Mouse (Mus musculus): ENCODE measurements at regions not wholly inside any gene's neighbourhood (a gene's known extent, or its start where the extent isn't known, plus 50 kb on each side); places are given as distances from the start of the nearest gene placed in this dataset.
"Not testable (repeated sequence)": the region's sequence is repeated elsewhere in the genome, so short reads cannot be mapped to it uniquely, and the experiment has no call there.

DNA sequence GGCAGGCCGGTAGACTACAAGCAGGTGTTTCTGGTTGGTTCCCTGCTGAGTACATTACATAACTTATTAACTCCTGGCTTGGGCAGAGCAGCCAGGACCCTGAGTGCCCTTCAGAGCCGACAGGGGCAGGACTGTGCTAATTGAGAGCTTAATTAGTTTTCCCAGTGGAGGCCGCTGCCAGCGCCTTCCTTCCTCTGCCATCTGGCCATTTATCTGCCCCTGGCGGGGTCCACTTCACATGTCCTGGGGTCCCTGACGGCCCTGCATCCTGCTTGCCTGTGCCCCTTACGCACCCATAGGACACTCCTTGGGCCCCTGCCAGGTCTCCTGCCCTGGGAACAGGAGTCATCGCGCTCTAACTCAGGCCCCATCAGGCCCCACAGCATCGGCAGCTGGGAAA lies 87.4 kb upstream of the Lemd2 start:
- DNase-seq (ENCODE audit: low read depth, low spot score), result no peak
- 89% methylated on average over 10 of the region's 10 CpGs for WGBS

DNA sequence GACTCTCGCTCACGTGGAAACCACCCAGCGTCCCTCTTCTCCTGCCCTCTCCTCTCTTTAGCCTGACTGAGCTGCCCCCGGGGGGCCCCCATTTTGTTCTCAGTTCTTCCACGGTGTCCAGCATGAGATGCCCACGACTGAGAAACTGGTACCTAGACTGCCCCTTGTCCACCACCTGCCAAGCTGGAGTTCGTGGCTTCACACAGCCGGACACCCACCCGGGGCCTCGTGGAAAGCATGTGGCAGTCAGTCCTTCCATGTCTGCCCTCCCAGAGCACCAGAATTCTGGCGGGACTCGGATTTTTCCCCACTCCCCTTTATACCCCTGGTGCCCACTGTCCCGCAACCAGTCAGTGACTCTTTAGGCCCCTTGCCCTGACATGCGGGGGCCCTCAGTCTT lies 86.9 kb upstream of the Lemd2 start:
- no peak for DNase-seq (ENCODE audit: low read depth, low spot score)
- 92% methylated on average over 14 of the region's 14 CpGs for WGBS

DNA sequence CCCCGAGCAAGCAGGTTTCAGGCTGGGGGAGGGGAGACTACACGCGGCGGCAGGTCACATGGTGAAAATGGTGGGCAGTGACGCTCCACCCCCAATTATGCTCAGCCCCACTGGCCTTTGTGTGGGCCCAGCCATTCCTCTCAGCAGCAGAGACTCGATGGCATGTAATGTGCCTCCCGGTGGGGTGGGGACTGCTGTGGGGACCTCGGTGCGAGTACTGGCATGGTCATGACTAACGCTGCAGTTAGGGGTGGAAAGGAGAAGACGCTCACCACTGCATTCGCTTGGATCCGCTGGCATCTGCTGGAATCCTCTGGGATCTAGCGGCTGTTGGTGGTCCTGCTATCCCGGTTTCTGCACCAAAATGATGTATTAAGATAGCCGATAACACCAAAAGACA lies 86.0 kb upstream of the Lemd2 start:
- DNase-seq (ENCODE audit: low read depth, low spot score), result no peak
- WGBS, result 97% methylated on average over 16 of the region's 16 CpGs

DNA sequence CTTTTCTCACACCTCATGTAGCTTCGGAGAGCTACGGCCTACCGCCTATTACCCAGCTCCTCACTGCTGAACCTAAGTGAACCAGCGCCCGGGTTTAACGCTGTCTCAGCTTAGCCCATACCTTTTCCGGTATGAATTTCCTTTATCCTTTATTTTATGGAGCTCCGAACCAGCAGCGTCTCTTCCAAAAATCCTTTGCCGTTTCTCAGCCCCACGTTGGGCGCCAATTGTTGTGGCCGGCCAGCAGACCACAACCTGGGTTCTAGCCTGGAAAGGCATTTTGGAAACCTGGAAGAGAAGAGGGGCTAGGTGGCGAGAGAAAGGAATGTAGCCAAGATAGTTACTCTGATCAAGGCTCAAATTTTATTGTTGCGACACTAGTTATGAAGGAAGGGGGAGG lies 85.5 kb upstream of the Lemd2 start:
- not testable (repeated sequence) for DNase-seq (ENCODE audit: low read depth, low spot score)
- WGBS, result 96% methylated on average over 14 of the region's 15 CpGs

DNA sequence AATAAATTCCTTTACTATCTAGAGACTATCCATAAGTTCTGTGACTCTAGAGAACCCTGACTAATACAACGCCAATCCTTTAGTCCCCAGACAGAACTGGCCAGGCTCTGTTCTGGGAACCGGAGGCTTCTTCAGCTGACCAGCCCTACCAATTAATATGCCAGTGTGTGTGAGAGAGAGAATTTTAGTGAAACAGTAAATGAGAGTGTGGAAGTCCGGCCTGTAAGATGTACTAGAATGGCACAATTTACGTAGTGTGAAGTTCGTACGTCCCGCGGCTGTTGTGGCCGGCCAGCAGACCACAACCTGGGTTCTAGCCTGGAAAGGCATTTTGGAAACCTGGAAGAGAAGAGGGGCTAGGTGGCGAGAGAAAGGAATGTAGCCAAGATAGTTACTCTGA lies 83.7 kb upstream of the Lemd2 start:
- WGBS, result 95% methylated on average over 10 of the region's 10 CpGs
- DNase-seq (ENCODE audit: low read depth, low spot score), result not testable (repeated sequence)

DNA sequence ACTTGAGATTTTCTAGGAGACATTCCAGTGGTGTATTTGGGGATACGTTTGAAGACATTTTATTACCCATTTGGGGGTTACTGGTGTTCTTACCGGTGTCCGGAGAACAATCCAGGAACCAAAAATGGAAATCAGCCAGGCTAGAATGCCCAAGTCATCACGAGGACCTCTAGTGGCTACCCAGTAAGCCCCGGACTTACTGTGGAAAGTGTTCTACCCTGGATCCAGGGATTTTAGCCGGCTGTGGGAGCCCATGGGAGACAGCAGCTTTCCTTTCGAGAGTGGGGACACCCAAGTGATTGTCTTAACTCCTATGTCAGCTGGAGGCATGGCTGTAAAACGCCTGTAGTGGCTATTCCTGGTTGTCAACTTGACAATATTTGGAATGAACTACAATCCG lies 77.0 kb upstream of the Lemd2 start:
- no peak for DNase-seq (ENCODE audit: low read depth, low spot score)
- 65% methylated on average over 9 of the region's 9 CpGs for WGBS

DNA sequence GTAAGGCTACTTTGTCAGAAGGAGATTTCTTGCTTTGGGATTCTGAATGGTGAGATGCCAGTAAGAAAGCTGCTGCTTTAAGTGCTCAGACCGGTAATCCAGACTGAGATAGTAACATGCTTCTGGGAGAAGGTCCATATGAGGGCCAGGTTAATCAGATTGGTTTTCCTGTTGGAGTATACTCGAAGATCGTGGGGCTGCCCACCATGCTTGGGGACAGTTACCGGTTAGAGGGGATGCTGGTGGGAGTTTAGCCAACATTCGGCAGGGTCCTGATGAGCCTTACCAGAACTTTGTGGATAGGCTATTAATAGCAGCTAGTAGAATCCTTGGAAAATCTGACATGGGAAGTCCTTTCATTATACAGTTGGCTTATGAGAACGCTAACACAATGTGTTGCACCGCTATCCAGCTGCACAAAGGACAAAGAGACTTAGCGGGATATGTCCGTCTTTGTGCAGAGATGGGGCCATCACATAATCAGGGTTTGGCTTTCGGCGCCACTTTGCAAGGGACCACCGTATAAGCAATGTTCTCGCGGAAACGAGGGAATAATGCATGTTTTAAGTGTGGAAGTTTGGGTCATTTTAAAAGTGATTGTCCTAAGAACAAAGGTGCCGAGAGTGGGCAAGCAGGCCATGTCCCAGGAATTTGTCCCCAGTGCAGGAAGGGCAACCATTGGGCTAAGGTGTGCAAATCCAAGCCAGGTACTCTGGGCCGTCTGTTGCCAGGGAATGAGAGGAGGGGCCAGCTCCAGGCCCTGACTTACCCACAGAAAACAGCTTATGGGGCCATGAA lies 75.4 kb upstream of the Lemd2 start:
- not testable (repeated sequence) for DNase-seq (ENCODE audit: low read depth, low spot score)
- WGBS, result 91% methylated on average over 17 of the region's 17 CpGs

DNA sequence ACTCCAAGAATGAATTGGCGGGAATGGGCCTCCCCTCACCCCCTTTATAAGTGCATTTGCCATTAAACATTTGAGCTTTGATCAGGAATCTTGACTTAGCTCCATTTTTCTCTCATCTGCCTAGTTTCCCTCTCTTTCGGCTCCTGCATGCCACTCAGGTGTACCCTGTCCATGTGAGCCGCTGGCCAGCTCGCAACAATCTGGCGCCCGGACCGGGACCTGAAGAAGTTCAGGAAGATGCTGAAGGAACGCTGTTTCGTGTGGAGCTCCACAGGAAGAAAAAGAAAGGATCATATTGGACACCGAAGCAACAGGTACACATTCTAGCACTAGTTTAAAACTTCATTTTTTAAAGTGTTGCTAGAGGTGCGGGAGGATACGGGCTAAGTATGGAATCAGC lies 73.5 kb upstream of the Lemd2 start:
- DNase-seq (ENCODE audit: low read depth, low spot score), result not testable (repeated sequence)
- 97% methylated on average over 12 of the region's 12 CpGs for WGBS

DNA sequence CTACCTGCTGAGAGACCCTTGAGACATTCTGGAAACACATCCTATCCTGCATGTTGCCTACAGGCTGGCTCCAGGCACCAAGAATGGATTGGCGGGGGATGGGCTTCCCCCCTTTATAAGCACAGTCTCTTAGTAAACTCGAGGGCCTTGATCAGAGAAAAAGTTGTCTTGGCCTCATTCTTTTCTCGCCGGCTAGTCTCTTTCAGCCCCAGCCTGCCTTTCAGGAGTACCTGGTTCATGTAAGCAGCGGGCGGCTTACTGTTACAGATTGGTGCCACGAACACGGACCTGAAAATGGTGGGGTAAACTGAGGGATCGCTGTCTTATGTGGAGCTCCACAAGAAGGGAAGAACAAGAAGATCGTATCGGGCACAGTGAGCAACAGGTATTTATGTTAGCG lies 67.5 kb upstream of the Lemd2 start:
- WGBS, result 89% methylated on average over 12 of the region's 12 CpGs
- DNase-seq (ENCODE audit: low read depth, low spot score), result not testable (repeated sequence)

DNA sequence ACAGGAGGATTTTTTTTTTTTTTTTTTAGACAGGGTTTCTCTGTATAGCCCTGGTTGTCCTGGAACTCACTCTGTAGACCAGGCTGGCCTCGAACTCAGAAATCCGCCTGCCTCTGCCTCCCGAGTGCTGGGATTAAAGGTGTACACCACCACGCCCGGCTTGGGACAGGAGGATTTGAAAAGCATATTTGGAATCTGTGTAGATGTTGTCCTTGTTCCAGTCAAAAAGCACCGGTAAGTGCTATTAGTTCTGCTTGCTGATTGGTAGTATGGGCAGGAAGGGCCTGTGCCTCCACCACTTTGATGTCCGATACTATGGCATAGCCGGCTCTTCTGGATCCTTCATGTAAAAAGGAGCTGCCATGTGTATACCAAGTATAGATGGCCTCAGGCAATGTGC lies 66.5 kb upstream of the Lemd2 start:
- not testable (repeated sequence) for DNase-seq (ENCODE audit: low read depth, low spot score)

DNA sequence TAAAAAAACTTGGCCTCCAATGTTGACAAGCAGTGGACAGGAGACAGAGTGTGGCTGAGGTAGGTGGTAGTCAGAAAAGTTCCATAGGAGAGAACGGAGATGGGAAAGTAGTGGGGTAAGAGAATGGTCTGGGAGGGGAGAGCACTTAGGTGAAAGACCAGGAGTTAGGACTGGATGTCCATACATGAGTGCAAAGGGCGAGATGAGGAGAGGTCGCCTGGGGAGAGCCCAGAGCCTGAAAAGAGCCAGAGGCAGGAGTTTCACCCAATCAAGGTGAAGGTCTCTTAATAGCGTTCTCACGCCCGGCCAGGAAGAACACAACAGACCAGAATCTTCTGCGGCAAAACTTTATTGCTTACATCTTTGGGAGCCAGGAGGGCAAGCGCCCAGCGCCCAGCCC lies 60.3 kb upstream of the Lemd2 start:
- WGBS, result 94% methylated on average over 8 of the region's 9 CpGs
- DNase-seq (ENCODE audit: low read depth, low spot score), result not testable (repeated sequence)

More for the DNA sequence above, 66.5 kb upstream of the Lemd2 start:
- 96% methylated on average over 8 of the region's 8 CpGs for WGBS

DNA sequence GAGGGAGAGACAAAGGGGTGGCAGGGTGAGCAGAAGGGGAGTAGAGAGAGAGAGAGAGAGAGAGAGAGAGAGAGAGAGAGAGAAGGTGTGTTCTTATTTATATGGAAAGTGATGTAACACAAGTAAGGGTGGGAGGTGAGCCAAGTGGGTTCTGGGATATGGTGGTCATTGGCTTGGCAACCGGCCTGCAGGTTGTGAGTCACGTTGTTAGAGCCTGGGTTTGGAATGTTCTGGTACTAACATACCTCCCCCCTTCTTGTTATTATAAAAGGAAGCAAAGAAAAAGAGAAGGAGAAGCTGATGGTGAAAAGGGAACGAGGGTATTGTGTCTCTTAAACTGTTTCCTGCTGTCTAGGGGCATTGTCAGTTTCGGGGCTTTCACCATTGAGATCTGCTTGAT lies 58.3 kb upstream of the Lemd2 start:
- DNase-seq (ENCODE audit: low read depth, low spot score), result no peak
- WGBS, result 53% methylated on average over 4 of the region's 4 CpGs

DNA sequence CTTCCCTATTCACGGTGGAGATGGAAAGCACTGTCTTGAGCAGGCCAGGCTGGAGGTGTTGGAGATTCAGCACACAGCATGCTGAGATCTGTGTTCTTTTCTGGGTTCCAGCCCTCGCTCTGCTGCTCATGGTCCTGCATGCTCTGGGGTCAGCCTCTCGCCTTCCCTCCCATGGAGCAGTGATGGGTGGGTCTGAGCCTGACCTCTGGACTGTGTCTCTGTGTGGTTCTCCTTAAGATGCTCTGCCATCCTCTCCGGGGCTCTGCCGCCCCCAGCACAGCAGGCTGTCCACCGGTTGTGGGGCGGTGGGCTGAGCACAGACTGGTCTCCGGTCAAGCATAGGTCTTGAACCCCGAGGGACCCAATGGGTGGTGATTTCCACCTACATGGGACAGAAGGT lies 57.7 kb upstream of the Lemd2 start:
- 91% methylated on average over 9 of the region's 9 CpGs for WGBS
- no peak for DNase-seq (ENCODE audit: low read depth, low spot score)

DNA sequence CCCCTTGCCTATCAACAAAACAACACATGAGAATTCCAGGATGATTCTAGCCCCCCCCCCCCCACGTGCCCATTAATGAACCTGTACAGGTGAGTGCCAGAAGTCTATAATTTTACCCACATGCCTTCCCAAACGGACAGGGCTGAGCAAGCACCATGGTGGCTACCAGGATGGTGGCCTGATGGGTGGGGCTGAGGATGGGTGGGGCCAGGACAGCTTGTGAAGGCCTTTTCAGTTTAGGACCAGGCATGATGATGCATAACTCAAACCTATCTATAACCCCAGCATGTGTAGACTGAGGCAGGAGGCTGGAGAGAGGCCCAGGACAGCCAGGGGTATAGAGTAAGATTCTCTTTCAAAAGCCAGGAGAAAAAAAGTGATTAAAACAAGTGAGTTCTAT lies 57.0 kb upstream of the Lemd2 start:
- WGBS, result 62% methylated on average over 2 of the region's 2 CpGs
- no peak for DNase-seq (ENCODE audit: low read depth, low spot score)

DNA sequence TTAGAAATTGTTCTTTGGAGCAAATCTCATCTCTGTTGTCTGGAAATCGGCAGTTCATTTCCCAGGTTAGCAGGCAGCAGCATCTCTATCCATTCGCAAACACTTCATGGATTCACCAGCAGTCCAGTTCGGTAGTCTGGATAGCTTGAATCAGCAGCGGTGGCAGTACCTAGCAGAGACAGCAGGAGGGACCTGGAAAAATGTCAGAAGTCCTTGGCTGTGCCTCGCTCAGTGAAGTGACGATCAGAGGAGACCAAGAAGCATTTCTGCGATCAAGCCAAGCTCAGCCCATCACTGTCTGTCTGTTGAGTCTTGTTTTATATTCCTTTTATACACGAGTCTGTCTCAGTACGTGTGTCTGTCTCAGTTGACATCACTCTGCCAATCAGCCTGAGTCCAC lies 55.8 kb upstream of the Lemd2 start:
- 87% methylated on average over 9 of the region's 9 CpGs for whole genome bisulfite sequencing
- no peak for DNase-seq (ENCODE audit: low read depth, low spot score)

DNA sequence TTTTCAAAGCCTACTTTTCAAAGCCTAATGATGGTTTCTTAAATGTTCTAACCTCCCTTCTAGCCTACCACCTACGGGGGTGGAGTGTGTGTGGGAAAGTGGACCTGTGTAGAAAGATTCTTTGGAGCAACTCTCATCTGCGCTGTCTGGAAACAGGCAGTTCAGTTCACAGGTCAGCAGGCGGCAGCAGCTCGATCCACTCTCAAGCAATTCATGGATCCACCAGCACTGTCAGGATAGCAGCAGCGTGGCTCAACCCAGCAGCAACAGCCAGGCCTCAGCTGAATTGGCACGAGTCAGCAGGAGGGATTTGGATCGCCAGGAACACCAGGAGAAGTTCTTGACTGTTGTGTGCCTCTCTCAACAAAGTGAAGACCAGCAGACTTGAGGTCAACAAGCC lies 53.1 kb upstream of the Lemd2 start:
- no peak for DNase-seq (ENCODE audit: low read depth, low spot score)
- WGBS, result 33% methylated on average over 7 of the region's 7 CpGs

DNA sequence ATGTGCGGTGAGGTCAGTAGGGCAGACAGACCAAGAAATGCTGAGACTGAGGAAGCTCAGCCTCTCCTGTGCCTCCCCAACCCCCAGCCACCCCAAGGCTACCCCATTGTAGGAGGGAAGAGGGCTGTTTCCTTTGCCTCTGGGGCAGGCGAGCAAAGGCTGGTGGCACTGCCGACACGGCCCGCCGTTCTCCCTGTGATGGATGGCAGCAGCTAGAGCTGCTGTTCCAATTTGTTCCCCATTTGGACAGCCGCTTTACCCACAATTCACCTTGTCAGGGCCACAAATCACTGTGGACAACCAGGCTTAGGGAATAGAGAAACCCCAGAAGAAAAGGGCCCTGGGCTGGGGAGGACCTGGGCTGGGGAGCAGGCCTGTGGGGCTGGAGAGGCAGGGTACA lies 51.5 kb upstream of the Lemd2 start:
- DNase-seq (ENCODE audit: low read depth, low spot score), result no peak
- 65% methylated on average over 7 of the region's 7 CpGs for WGBS

Data from large intestine, adult 2 months (tissue).